22 mouse cellular contexts compared by ENCODE assay signal in the genomic region with DNA sequence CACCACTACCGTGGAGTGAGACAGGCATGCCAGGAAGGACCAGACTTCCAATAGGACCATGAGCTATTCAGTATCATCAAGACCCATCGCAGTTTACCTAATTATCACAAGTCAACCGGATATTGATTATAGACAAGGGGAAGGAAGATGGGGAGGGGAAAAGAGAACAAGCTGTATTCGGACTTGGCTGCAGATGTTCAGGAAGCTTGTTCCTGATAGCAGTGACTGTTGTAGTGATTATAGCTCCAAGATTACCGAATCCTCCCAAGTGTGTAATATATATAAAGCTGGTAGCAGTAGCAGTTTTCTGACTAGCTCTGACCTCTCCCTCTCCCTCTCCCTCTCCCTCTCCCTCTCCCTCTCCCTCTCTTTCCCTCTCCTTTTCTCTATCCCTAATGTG. TPM values are rescaled to one million over a fixed set of nuclear protein-coding genes. Genes with fewer than 3 reads are reported as not detected.
DNase-seq lines count a peak whose midpoint lies in the region; ATAC-seq lines count a peak whose summit lies in the region.
"Had no signal": no experiment of that assay in that cellular context is flagged by ENCODE, and none has a peak within 500 bp of the region (broad histone marks: within the 10 kb centered on the region; RNA-seq: fewer than 3 reads in every experiment).

No protein-coding gene starts in this region.

- intact Hi-C loops in gastrocnemius, postnatal 36 days (cut with DNase I): loop anchor here (5.0 kb wide), 1 partner anchor 169 kb away; no protein-coding TSS in a partner anchor

- H3K4me3 ChIP-seq in forebrain, embryonic 16.5 days (replicated peaks; ENCODE audit: low read length): no peak overlapping the region
- no peak overlapping the region for H3K4me3 ChIP-seq in forebrain, embryonic 14.5 days (ENCODE audit: low read depth, low read length)
- no peak overlapping the region for H3K4me3 ChIP-seq in neural tube, embryonic 13.5 days
- H3K4me3 ChIP-seq in neural tube, embryonic 14.5 days (ENCODE audit: low read depth, low read length): no peak overlapping the region
- H3K4me3 ChIP-seq: forebrain, embryonic 10.5 days; forebrain, embryonic 13.5 days; heart, adult 2 months; heart, embryonic 10.5 days; heart, embryonic 13.5 days; hindbrain, embryonic 12.5 days had no signal

- 0 out of 2 replicates have a peak, but pooled peaks have one; percentile 10 for ATAC-seq in forebrain, embryonic 16.5 days
- no peak for ATAC-seq in forebrain, embryonic 14.5 days
- ATAC-seq in neural tube, embryonic 13.5 days (ENCODE audit: low read depth): peak; percentile 23; the same call in 1 of the 2 replicates
- 0 out of 2 replicates have a peak, but pooled peaks have one; percentile 28 for ATAC-seq in neural tube, embryonic 14.5 days (ENCODE audit: low read depth)
- ATAC-seq: forebrain, embryonic 13.5 days had no signal

- no peaks in the 10 kb centered on the region for H3K27me3 ChIP-seq in forebrain, embryonic 16.5 days (replicated peaks; ENCODE audit: control insufficient read depth, insufficient read depth, low read length)
- H3K27me3 ChIP-seq in forebrain, embryonic 14.5 days (replicated peaks; ENCODE audit: control insufficient read depth, insufficient read depth, low read length): no peaks in the 10 kb centered on the region
- H3K27me3 ChIP-seq in neural tube, embryonic 13.5 days: no peaks in the 10 kb centered on the region
- no peaks in the 10 kb centered on the region for H3K27me3 ChIP-seq in neural tube, embryonic 14.5 days (ENCODE audit: control insufficient read depth, insufficient read depth, low read length)
- H3K27me3 ChIP-seq: forebrain, embryonic 13.5 days; heart, embryonic 13.5 days; hindbrain, embryonic 12.5 days had no signal

- no peak for DNase-seq in forebrain, embryonic 14.5 days (ENCODE audit: low spot score)
- DNase-seq in neural tube, embryonic 10.5 days (ENCODE audit: extremely low spot score, low spot score): no peak
- no peak for DNase-seq in gastrocnemius, postnatal 36 days
- no peak for DNase-seq in spleen, postnatal 14 days (ENCODE audit: low spot score in 2 of 2)
- DNase-seq: adrenal gland, adult 2 months; adrenal gland, postnatal 25 days; cerebellum, adult 11-12 months; cerebellum, adult 8-10 months; cerebellum, postnatal 10 days; cerebellum, postnatal 36 days; gastrocnemius, postnatal 25 days; heart, adult 2 months; heart, postnatal 14 days; heart, postnatal 4 days had no signal

- H3K9me3 ChIP-seq in forebrain, embryonic 16.5 days (ENCODE audit: control insufficient read depth, low read length): no peaks in the 10 kb centered on the region
- no peaks in the 10 kb centered on the region for H3K9me3 ChIP-seq in forebrain, embryonic 14.5 days (replicated peaks; ENCODE audit: control insufficient read depth, low read length)
- no peaks in the 10 kb centered on the region for H3K9me3 ChIP-seq in neural tube, embryonic 13.5 days
- H3K9me3 ChIP-seq in neural tube, embryonic 14.5 days (ENCODE audit: control insufficient read depth, low read length): no peaks in the 10 kb centered on the region
- H3K9me3 ChIP-seq: forebrain, embryonic 10.5 days; forebrain, embryonic 13.5 days; heart, embryonic 10.5 days; heart, embryonic 13.5 days; hindbrain, embryonic 12.5 days had no signal

- H3K4me1 ChIP-seq in forebrain, embryonic 16.5 days (replicated peaks; ENCODE audit: control insufficient read depth, insufficient read depth, low read length): no peaks in the 10 kb centered on the region
- H3K4me1 ChIP-seq in forebrain, embryonic 14.5 days (ENCODE audit: control insufficient read depth, insufficient read depth, low read length): no peaks in the 10 kb centered on the region
- H3K4me1 ChIP-seq in neural tube, embryonic 13.5 days (replicated peaks): no peaks in the 10 kb centered on the region
- H3K4me1 ChIP-seq in neural tube, embryonic 14.5 days (ENCODE audit: control insufficient read depth, insufficient read depth, low read length): no peaks in the 10 kb centered on the region
- H3K4me1 ChIP-seq: forebrain, embryonic 10.5 days; forebrain, embryonic 13.5 days; heart, embryonic 10.5 days; heart, embryonic 13.5 days; hindbrain, embryonic 12.5 days had no signal

- WGBS in forebrain, embryonic 16.5 days: 91% methylated on average over 5 of the region's 5 CpGs
- 94% methylated on average over 5 of the region's 5 CpGs for WGBS in forebrain, embryonic 14.5 days
- WGBS in neural tube, embryonic 13.5 days: 73% methylated on average over 5 of the region's 5 CpGs
- whole genome bisulfite sequencing in neural tube, embryonic 14.5 days: 79% methylated on average over 5 of the region's 5 CpGs

- H3K27ac ChIP-seq in forebrain, embryonic 16.5 days (ENCODE audit: low read length): no peak overlapping the region
- H3K27ac ChIP-seq in forebrain, embryonic 14.5 days (ENCODE audit: low read depth, low read length): no peak overlapping the region
- H3K27ac ChIP-seq in neural tube, embryonic 13.5 days (replicated peaks): no peak overlapping the region
- no peak overlapping the region for H3K27ac ChIP-seq in neural tube, embryonic 14.5 days (ENCODE audit: low read depth, low read length)
- H3K27ac ChIP-seq: forebrain, embryonic 10.5 days; forebrain, embryonic 13.5 days; heart, adult 2 months; heart, embryonic 10.5 days; heart, embryonic 13.5 days; hindbrain, embryonic 12.5 days had no signal

- no peak overlapping the region for H3K4me2 ChIP-seq in forebrain, embryonic 16.5 days (ENCODE audit: low read length)
- H3K4me2 ChIP-seq in forebrain, embryonic 14.5 days (ENCODE audit: low read length): no peak overlapping the region
- no peak overlapping the region for H3K4me2 ChIP-seq in neural tube, embryonic 13.5 days
- H3K4me2 ChIP-seq in neural tube, embryonic 14.5 days (ENCODE audit: low read depth, low read length): no peak overlapping the region
- H3K4me2 ChIP-seq: forebrain, embryonic 13.5 days; heart, embryonic 13.5 days; hindbrain, embryonic 12.5 days had no signal

- H3K36me3 ChIP-seq in forebrain, embryonic 16.5 days (ENCODE audit: control insufficient read depth, insufficient read depth): no peaks in the 10 kb centered on the region
- H3K36me3 ChIP-seq in forebrain, embryonic 14.5 days (ENCODE audit: control insufficient read depth, insufficient read depth, low read length): 0 out of 2 replicates have a peak, but pooled peaks cover 3% of the 10 kb centered on the region
- 0 out of 2 replicates have a peak, but pooled peaks cover 3% of the 10 kb centered on the region for H3K36me3 ChIP-seq in neural tube, embryonic 13.5 days
- H3K36me3 ChIP-seq in neural tube, embryonic 14.5 days (ENCODE audit: control insufficient read depth, insufficient read depth, low read length): no peaks in the 10 kb centered on the region; the same call in 1 of the 2 replicates
- H3K36me3 ChIP-seq: forebrain, embryonic 10.5 days; heart, embryonic 10.5 days; heart, embryonic 13.5 days; hindbrain, embryonic 12.5 days had no signal

- H3K9ac ChIP-seq in forebrain, embryonic 16.5 days (replicated peaks; ENCODE audit: low read depth, low read length): no peak overlapping the region
- H3K9ac ChIP-seq in forebrain, embryonic 14.5 days (ENCODE audit: low read length): no peak overlapping the region
- H3K9ac ChIP-seq in neural tube, embryonic 13.5 days: no peak overlapping the region
- H3K9ac ChIP-seq in neural tube, embryonic 14.5 days (replicated peaks; ENCODE audit: low read depth, low read length): no peak overlapping the region
- H3K9ac ChIP-seq: forebrain, embryonic 13.5 days; heart, embryonic 13.5 days; hindbrain, embryonic 12.5 days had no signal

RNA-seq across cellular contexts. Expression of a gene that starts 55.9 kb away (rescaled TPM):
- polyA plus RNA-seq in forebrain, embryonic 16.5 days (2015; fragmentation: Nextera tagmentation; extraction: Ambion mirVana): 62.4 and 79.6 TPM in 2 replicates
- 56.9 and 67.0 TPM in 2 replicates for polyA plus RNA-seq in forebrain, embryonic 14.5 days (2014; fragmentation: Nextera tagmentation; extraction: Ambion mirVana)
- 51.0 and 54.1 TPM in 2 replicates for polyA plus RNA-seq in neural tube, embryonic 13.5 days (2015; fragmentation: Nextera tagmentation; extraction: Ambion mirVana)
- polyA plus RNA-seq in neural tube, embryonic 14.5 days (2014; fragmentation: Nextera tagmentation; extraction: Ambion mirVana): 130 and 150 TPM in 2 replicates
- under 1 TPM; 0.91 to 0.94 TPM for total RNA-seq in gastrocnemius, postnatal 36 days (2021)
